Mouse (Mus musculus) heart, postnatal 25 days (tissue): ENCODE measurements around the gene Lrfn3. TPM values are rescaled to one million over a fixed set of nuclear protein-coding genes. Genes with fewer than 3 reads are reported as not detected.

Experiments
- DNase-seq: peaks from one replicate; pipeline ENCODE4 v3.0.0; 2022; ENCODE audit warnings: low spot score
- intact Hi-C: fragments of 180-260 bp; cut with DNase I; formaldehyde crosslinking; loops from one replicate; pipeline ENCODE4 v1.15.1; 2025
- total RNA-seq, 2 experiments: library from RNA; stranded (reverse); gene quantifications; 2 replicates each; pipeline ENCODE4 v1.2.3; 2021

Gene Lrfn3
- total RNA-seq, 2 experiments from 2014 or later: 0.95 to 1.3 TPM

- intact Hi-C loops: no loop called here
Measured at GRCm38 (mm10) chr7:30315559-30316529, 46.7 kb downstream of the Lrfn3 start.

DNA sequence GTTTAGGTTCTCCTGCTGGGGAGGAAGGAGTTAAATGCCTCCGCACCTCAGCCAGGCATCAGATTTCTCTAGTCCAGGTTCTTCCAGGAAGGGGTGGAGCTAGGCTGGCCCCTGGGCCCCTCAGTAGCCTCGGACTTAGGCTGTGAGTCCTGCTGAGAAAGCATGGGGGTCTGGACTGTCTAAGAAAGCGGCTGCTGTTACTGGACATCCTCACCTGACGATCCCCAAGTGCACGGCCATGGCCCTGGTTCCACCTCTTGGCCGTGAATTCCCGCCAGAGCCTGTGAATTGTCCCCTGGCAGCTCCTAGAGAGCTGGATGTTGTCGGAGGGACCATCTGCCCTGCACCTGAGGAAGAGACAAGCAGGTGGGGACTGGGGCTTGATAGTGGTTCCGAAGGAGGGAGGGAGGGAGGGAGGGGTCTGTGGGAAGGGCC lies 47.8 kb downstream of the Lrfn3 start, which contains the start of gene Syne4:
Gene Syne4, plus strand, starts transcription at position 87 of the 435 bp plus-strand sequence.
- DNase-seq: no peak
- intact Hi-C loops: no loop called here

More at GRCm38 (mm10) chr7:30315559-30316529, 46.7 kb downstream of the Lrfn3 start:
- no peak for DNase-seq

GRCm38 (mm10) chr7:30313666-30314320 lies 48.8 kb downstream of the Lrfn3 start:
- intact Hi-C loops: no loop called here
- no peak for DNase-seq

DNA sequence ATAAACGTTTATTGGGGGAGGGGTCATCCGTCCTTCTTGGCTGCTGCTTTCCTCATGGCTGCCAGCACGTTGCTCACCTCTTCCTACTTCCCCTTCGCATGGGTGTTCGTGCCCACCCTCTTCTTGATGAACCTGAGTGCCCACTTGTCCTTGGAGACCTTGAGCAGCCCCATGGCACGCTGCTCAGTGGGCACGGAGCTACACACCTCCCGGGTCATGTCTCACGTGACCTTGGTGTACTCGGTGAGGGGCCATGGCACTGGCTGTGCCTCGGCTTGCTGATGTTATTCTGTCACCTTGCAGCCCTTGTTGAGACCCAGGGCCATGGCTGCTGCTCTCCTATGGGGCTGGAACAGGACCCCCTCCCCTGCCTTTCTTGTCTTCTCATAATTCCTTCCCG lies 52.4 kb downstream of the Lrfn3 start:
- intact Hi-C loops: no loop called here
- DNase-seq: no peak

- DNase-seq: no peak
- intact Hi-C loops: no loop called here
Measured at GRCm38 (mm10) chr7:30309395-30310129, 53.0 kb downstream of the Lrfn3 start.

DNA sequence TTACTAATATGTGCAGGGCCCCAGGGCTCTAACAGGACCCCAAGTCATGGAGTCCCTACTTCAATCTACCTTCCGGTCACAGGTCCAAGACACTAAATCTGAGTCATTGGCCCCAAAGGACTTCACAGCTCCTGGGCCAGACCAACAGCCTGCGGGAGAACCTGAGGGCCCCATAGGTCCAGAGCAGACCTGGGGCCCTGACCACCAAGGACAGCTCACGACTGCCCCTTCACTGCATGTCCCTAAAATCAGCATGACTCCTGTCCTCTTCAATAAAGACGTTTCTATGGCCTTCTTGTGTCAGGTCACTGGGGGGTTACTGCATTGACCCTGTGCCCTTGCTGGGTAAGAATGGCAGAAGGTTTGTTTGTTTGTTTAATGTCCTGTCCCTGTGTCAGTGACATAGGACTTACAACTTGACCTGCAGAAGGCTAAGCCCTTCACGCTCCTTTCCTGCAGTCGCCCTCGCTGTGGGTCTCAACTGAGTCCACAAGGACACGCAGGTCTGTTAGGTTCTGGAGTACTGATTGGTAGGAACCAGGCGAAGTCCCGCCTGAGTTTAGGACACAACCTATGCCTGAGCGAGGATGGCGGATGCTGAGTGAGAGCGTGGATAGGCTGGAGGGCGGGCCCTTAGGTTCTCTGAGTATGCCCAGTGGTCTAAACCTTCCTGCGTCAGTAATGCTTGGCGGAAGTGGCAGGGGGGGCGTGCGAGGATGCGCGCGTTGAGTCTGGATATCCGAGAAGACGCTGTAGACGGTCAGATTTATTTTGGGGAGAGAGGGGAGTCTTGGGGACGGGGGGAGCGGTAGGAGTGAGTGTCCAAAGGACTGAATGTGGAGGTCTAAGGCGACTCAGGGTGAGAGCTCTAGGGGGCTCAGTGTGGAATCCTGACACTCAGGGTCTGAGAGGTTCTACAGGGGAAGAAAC lies 54.2 kb downstream of the Lrfn3 start, which contains the start of gene Alkbh6:
Gene Alkbh6, plus strand, starts transcription at position 642 of the 930 bp plus-strand sequence.
- DNase-seq: peak; percentile 93
- intact Hi-C loops: no loop called here

DNA sequence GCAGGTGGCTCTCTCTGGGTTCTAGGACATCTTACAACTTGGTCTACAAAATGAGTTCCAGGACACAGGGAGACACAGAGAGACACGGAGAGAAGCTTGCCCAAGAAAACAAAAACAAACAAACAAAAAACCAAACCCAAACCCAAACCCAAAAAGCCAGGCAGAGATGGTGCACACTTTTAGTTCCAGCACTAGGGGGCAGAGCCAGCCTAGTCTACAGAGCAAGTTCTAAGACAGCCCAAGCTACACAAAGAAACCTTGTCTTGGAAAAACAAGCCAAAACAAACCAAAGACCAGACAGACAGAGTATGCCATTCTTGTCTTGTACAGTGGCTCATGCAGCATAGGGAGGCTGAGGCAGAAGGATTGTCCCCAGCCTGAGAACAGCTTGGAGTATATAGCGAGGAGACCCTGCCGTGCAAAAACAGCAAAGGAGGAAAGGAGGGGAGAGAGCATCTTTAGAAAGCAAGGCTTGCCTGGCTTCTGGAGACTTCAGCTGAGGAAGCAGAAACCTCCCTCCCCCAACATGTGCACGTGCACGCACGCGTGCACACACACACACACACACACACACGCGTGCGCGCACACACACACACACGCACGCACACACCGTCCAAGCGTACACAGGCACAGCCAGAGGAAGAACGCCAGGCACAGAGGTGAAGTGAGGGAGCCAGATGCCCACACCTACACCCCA lies 56.3 kb downstream of the Lrfn3 start:
- DNase-seq: no peak
- intact Hi-C loops: no loop called here

Other genes with a start within 250 kb of the Lrfn3 start
- gene Zfp382, start 240.8 kb downstream of the Lrfn3 start, total RNA-seq: 1 to 10 TPM; 2.7 to 2.9 TPM
- 10 to 100 TPM; 27.7 to 31.0 TPM for gene Zfp146, start 193.0 kb downstream of the Lrfn3 start, total RNA-seq
- gene Cox7a1, start 178.6 kb downstream of the Lrfn3 start, total RNA-seq: 1,000 to 10,000 TPM; 2,700 to 2,749 TPM
- gene Capns1, start 164.0 kb downstream of the Lrfn3 start, total RNA-seq: 100 to 1,000 TPM; 270 to 283 TPM
- gene Polr2i, start 130.8 kb downstream of the Lrfn3 start, total RNA-seq: 10 to 100 TPM; 54.6 to 56.6 TPM
- 10 to 100 TPM; 54.1 to 56.7 TPM for gene Tbcb, start 130.5 kb downstream of the Lrfn3 start, total RNA-seq
- not detected for gene Ovol3, start 127.0 kb downstream of the Lrfn3 start, total RNA-seq
- gene Thap8, start 82.7 kb downstream of the Lrfn3 start, total RNA-seq: not detected
- 1 to 10 TPM; 1.1 to 1.8 TPM for gene Wdr62, start 82.4 kb downstream of the Lrfn3 start, total RNA-seq
- 1 to 10 TPM; 7.0 to 7.7 TPM for gene Clip3, start 71.0 kb downstream of the Lrfn3 start, total RNA-seq
- 10 to 100 TPM; 23.1 to 24.6 TPM for gene Alkbh6, start 54.1 kb downstream of the Lrfn3 start, total RNA-seq
- 1 to 10 TPM in 1 of 2 experiments, under 1 TPM in 1; 0.65 to 1.3 TPM for gene Syne4, start 48.0 kb downstream of the Lrfn3 start, total RNA-seq
- gene E130208F15Rik, start 41.0 kb downstream of the Lrfn3 start, total RNA-seq: under 1 TPM; 0.45 to 0.99 TPM
- 10 to 100 TPM; 12.1 to 12.3 TPM for gene Sdhaf1, start 38.9 kb downstream of the Lrfn3 start, total RNA-seq
- 10 to 100 TPM; 17.7 to 18.4 TPM for gene Tyrobp, start 51.0 kb upstream of the Lrfn3 start, total RNA-seq
- gene Hcst, start 57.1 kb upstream of the Lrfn3 start, total RNA-seq: not detected
- gene Nfkbid, start 59.0 kb upstream of the Lrfn3 start, total RNA-seq: under 1 TPM; 0.20 to 0.47 TPM
- gene Aplp1, start 82.8 kb upstream of the Lrfn3 start, total RNA-seq: 1 to 10 TPM; 3.5 TPM
- gene Kirrel2, start 94.9 kb upstream of the Lrfn3 start, total RNA-seq: not detected
- gene Nphs1, start 95.5 kb upstream of the Lrfn3 start, total RNA-seq: not detected
- gene Prodh2, start 130.8 kb upstream of the Lrfn3 start, total RNA-seq: not detected
- gene Arhgap33, start 172.3 kb upstream of the Lrfn3 start, total RNA-seq: 1 to 10 TPM in 1 of 2 experiments, under 1 TPM in 1; 0.81 to 1.1 TPM
- gene Hspb6, start 189.4 kb upstream of the Lrfn3 start, total RNA-seq: 100 to 1,000 TPM; 720 to 731 TPM
- gene Proser3, start 189.5 kb upstream of the Lrfn3 start, total RNA-seq: 1 to 10 TPM; 4.5 to 4.7 TPM
- gene Lin37, start 197.1 kb upstream of the Lrfn3 start, total RNA-seq: 10 to 100 TPM; 15.1 to 15.5 TPM
- 10 to 100 TPM; 63.7 to 66.4 TPM for gene U2af1l4, start 200.5 kb upstream of the Lrfn3 start, total RNA-seq
- gene Gm49396, start 200.6 kb upstream of the Lrfn3 start, total RNA-seq: 1 to 10 TPM; 1.4 to 1.9 TPM
- gene Psenen, start 200.9 kb upstream of the Lrfn3 start, total RNA-seq: 10 to 100 TPM; 61.2 to 70.3 TPM
- 1 to 10 TPM; 1.3 to 1.6 TPM for gene Igflr1, start 202.7 kb upstream of the Lrfn3 start, total RNA-seq
- 10 to 100 TPM; 17.5 to 22.7 TPM for gene Kmt2b, start 226.0 kb upstream of the Lrfn3 start, total RNA-seq
- gene Zbtb32, start 236.1 kb upstream of the Lrfn3 start, total RNA-seq: not detected